In genomic region chr9:72111622-72112550, GRCm38 (mm10) we compare ENCODE assay signal across 8 mouse cellular contexts. TPM values are rescaled to one million over a fixed set of nuclear protein-coding genes. Genes with fewer than 3 reads are reported as not detected.
A peak's percentile ranks its signal among the peaks of the same experiment; 100 is the strongest.
DNase-seq lines count a peak whose midpoint lies in the region; ATAC-seq and TF ChIP-seq lines count a peak whose summit lies in the region.

TSS of gene Tcf12 (minus strand) at chr9:72111871.

- TF ChIP-seq CTCF in cerebellum, adult 2 months (IDR thresholded peaks at IDR 0.05; ENCODE audit: borderline replicate concordance, insufficient read depth, low read depth, low read length) = no peak
- no peak for TF ChIP-seq CTCF in olfactory bulb, adult 2 months (IDR thresholded peaks at IDR 0.05; ENCODE audit: insufficient read depth, low read depth, low read length)
- no peak for TF ChIP-seq CTCF in thymus, adult 2 months (IDR thresholded peaks at IDR 0.05; ENCODE audit: borderline replicate concordance, control insufficient read depth, extremely low read depth, insufficient read depth, low read length, poor library complexity)

- H3K4me1 ChIP-seq in cerebellum, adult 2 months (ENCODE audit: control insufficient read depth, insufficient read depth, low read length) = no peaks in the 10 kb centered on the region
- peaks cover 16% of the 10 kb centered on the region for H3K4me1 ChIP-seq in lung, embryonic 15.5 days
- no peaks in the 10 kb centered on the region for H3K4me1 ChIP-seq in olfactory bulb, adult 2 months (ENCODE audit: control insufficient read depth, insufficient read depth, low read length)
- H3K4me1 ChIP-seq in thymus, adult 2 months (replicated peaks; ENCODE audit: control insufficient read depth, insufficient read depth, low read length) = peaks cover 4% of the 10 kb centered on the region; the same call in 1 of the 2 replicates

- no peak for TF ChIP-seq POLR2A in cerebellum, adult 2 months (IDR thresholded peaks at IDR 0.05; ENCODE audit: borderline replicate concordance, insufficient read depth, low read length)
- TF ChIP-seq POLR2A in olfactory bulb, adult 2 months (IDR thresholded peaks at IDR 0.05; ENCODE audit: insufficient read depth, low read depth, low read length) = no peak
- peak; percentile 62 for TF ChIP-seq POLR2A in thymus, adult 2 months (IDR thresholded peaks at IDR 0.05; ENCODE audit: control insufficient read depth, extremely low read depth, insufficient read depth, low read length, poor library complexity)

- WGBS in cerebellum, adult 2 months = 2% methylated on average over 87 of the region's 88 CpGs
- 1% methylated on average over 53 of the region's 88 CpGs for WGBS in lung, embryonic 15.5 days
- WGBS in olfactory bulb, adult 2 months = 2% methylated on average over 88 of the region's 88 CpGs
- 2% methylated on average over 88 of the region's 88 CpGs for WGBS in thymus, adult 2 months

- ATAC-seq in lung, embryonic 15.5 days (ENCODE audit: borderline replicate concordance, extremely low read depth, low FRiP score, low TSS enrichment) = peak; percentile 91

- peak within 1 kb of the TSS; percentile 88 for H3K4me2 ChIP-seq in lung, embryonic 15.5 days

- peak; percentile 93 for DNase-seq in MN1 (ENCODE audit: low spot score)
- DNase-seq in cerebellum, adult 2 months = peak; percentile 86
- DNase-seq in forelimb bud, embryonic 11.5 days (ENCODE audit: low read depth, low spot score) = peak; percentile 95
- peak; percentile 90 for DNase-seq in heart, postnatal 4 days
- peak; percentile 67 to 80 for DNase-seq in layer of hippocampus, adult 8-10 months (ENCODE audit: low spot score in 2 of 2)
- DNase-seq in thymus, adult 2 months = peak; percentile 87

- no peaks in the 10 kb centered on the region for H3K27me3 ChIP-seq in cerebellum, adult 2 months (ENCODE audit: control insufficient read depth, insufficient read depth, low read length)
- H3K27me3 ChIP-seq in lung, embryonic 15.5 days = no peaks in the 10 kb centered on the region
- H3K27me3 ChIP-seq in thymus, adult 2 months (ENCODE audit: control insufficient read depth, insufficient read depth, low read length) = no peaks in the 10 kb centered on the region

- H3K9me3 ChIP-seq in lung, embryonic 15.5 days = no peaks in the 10 kb centered on the region

- H3K9ac ChIP-seq in lung, embryonic 15.5 days = peak within 1 kb of the TSS; percentile 97

- peak within 1 kb of the TSS; percentile 75 for H3K4me3 ChIP-seq in cerebellum, adult 2 months (replicated peaks; ENCODE audit: insufficient read depth, low read depth, low read length)
- H3K4me3 ChIP-seq in lung, embryonic 15.5 days = peak within 1 kb of the TSS; percentile 98
- H3K4me3 ChIP-seq in olfactory bulb, adult 2 months (ENCODE audit: insufficient read depth, low read depth, low read length) = peak within 1 kb of the TSS; percentile 91
- peak within 1 kb of the TSS; percentile 97 for H3K4me3 ChIP-seq in thymus, adult 2 months (ENCODE audit: control insufficient read depth, insufficient read depth, low read length)

- H3K27ac ChIP-seq in cerebellum, adult 2 months (ENCODE audit: insufficient read depth, low read length) = peak within 1 kb of the TSS; percentile 95
- peak within 1 kb of the TSS; percentile 96 for H3K27ac ChIP-seq in lung, embryonic 15.5 days
- H3K27ac ChIP-seq in olfactory bulb, adult 2 months (ENCODE audit: insufficient read depth, low read depth, low read length) = peak within 1 kb of the TSS; percentile 89
- peak within 1 kb of the TSS; percentile 73 for H3K27ac ChIP-seq in thymus, adult 2 months (ENCODE audit: control insufficient read depth, insufficient read depth, low read length)

- no peaks in the 10 kb centered on the region for H3K36me3 ChIP-seq in lung, embryonic 15.5 days
- peaks cover 7% of the 10 kb centered on the region; the same call in 1 of the 2 replicates for H3K36me3 ChIP-seq in thymus, adult 2 months (ENCODE audit: control insufficient read depth, insufficient read depth, low read length)

RNA-seq across cellular contexts. Expression of gene Tcf12, which starts in this region (rescaled TPM):
- polyA plus RNA-seq in cerebellum, adult 2 months (2012; rRNA removed) = 53.0 and 60.6 TPM in 2 replicates
- total RNA-seq in heart, postnatal 4 days (2021) = 10 to 100 TPM; 77.3 to 81.9 TPM
- 10 to 100 TPM; 54.6 to 66.6 (median 58.7) TPM for total RNA-seq in layer of hippocampus, adult 8-10 months (2022)
- polyA plus RNA-seq in lung, embryonic 15.5 days (2015; fragmentation: Nextera tagmentation; extraction: Ambion mirVana) = 75.8 and 78.0 TPM in 2 replicates
- 324 TPM in 1 of 2 replicates, not detected in the other for polyA plus RNA-seq in olfactory bulb, adult 2 months (2012; ENCODE audit: insufficient read depth, insufficient read length, low replicate concordance, missing spikeins)
- polyA plus RNA-seq in thymus, adult 2 months (2012; rRNA removed) = 401 and 416 TPM in 2 replicates

Comparison
In these comparisons a context has a peak if more than half of its experiments do, and no peak if none do; other contexts are left out.
1. Peak in every context shown above with its lines: DNase-seq, ATAC-seq, H3K4me3 ChIP-seq and H3K27ac ChIP-seq.